In genomic region chr17:40934420-40935231, GRCm38 (mm10) we compare ENCODE assay signal across 1 mouse cellular context.
TF ChIP-seq lines count a peak whose summit lies in the region.

Gene Mut, plus strand, starts transcription at chr17:40934685.
Gene Cenpq, minus strand, starts transcription at chr17:40935047.

TF ChIP-seq in CH12.LX, 34 proteins besides CTCF, POLR2A, EP300 and RAD21 (continued from another document):
- no peak for TF ChIP-seq RCOR1 (conservative IDR thresholded peaks at IDR 0.05; ENCODE audit: low read depth, low read length)
- 0 out of 2 replicates have a peak, but pooled peaks have one; percentile 19 for TF ChIP-seq NELFE (IDR thresholded peaks at IDR 0.05; ENCODE audit: low read depth, low read length)
- peak; percentile 86 for TF ChIP-seq HCFC1 (IDR thresholded peaks at IDR 0.05; ENCODE audit: low read depth, low read length)
- no peak for TF ChIP-seq UBTF (IDR thresholded peaks at IDR 0.05; ENCODE audit: low read depth, low read length)
- no peak for TF ChIP-seq USF2 (conservative IDR thresholded peaks at IDR 0.05; ENCODE audit: low read depth, low read length)
- TF ChIP-seq TCF12 (IDR thresholded peaks at IDR 0.05; ENCODE audit: low read depth, low read length): peak; percentile 88
- TF ChIP-seq PAX5 (IDR thresholded peaks at IDR 0.05; ENCODE audit: low read length): no peak
- no peak; the same call in 1 of the 2 replicates for TF ChIP-seq ETS1 (conservative IDR thresholded peaks at IDR 0.05; ENCODE audit: low read depth, low read length)
- TF ChIP-seq MAX (IDR thresholded peaks at IDR 0.05; ENCODE audit: low read length): peak; percentile 29; the same call in 1 of the 2 replicates
- peak; percentile 91 for TF ChIP-seq ELF1 (IDR thresholded peaks at IDR 0.05; ENCODE audit: low read depth, low read length)
- peak; percentile 87 for TF ChIP-seq TBP (conservative IDR thresholded peaks at IDR 0.05; ENCODE audit: low read depth, low read length)
- no peak for TF ChIP-seq ZNF384 (IDR thresholded peaks at IDR 0.05; ENCODE audit: low read depth, low read length)
- no peak for TF ChIP-seq ZMIZ1 (IDR thresholded peaks at IDR 0.05; ENCODE audit: low read depth, low read length)
- peak; percentile 18; the same call in 1 of the 2 replicates for TF ChIP-seq BHLHE40 (IDR thresholded peaks at IDR 0.05; ENCODE audit: low read depth, low read length)
- TF ChIP-seq USF1 (IDR thresholded peaks at IDR 0.05; ENCODE audit: low read depth, low read length): no peak
- TF ChIP-seq CHD1 (IDR thresholded peaks at IDR 0.05; ENCODE audit: low read depth, low read length): no peak
- no peak for TF ChIP-seq GABPA (IDR thresholded peaks at IDR 0.05; ENCODE audit: insufficient replicate concordance, low read depth, low read length)
- no peak for TF ChIP-seq SMC3 (IDR thresholded peaks at IDR 0.05; ENCODE audit: low read depth, low read length)
